Mouse (Mus musculus): ENCODE results near the gene Lcmt1. TPM values are rescaled to one million over a fixed set of nuclear protein-coding genes. Genes with fewer than 3 reads are reported as not detected.

Lcmt1 gene
- 16.5 TPM for total RNA-seq (2023)

GRCm38 (mm10) chr7:123369759-123370481 is at the start of gene Lcmt1, which contains the start of gene Arhgap17:
Gene Lcmt1, plus strand, starts transcription at chr7:123369784.
Gene Arhgap17, minus strand, starts transcription at chr7:123369915.

DNA sequence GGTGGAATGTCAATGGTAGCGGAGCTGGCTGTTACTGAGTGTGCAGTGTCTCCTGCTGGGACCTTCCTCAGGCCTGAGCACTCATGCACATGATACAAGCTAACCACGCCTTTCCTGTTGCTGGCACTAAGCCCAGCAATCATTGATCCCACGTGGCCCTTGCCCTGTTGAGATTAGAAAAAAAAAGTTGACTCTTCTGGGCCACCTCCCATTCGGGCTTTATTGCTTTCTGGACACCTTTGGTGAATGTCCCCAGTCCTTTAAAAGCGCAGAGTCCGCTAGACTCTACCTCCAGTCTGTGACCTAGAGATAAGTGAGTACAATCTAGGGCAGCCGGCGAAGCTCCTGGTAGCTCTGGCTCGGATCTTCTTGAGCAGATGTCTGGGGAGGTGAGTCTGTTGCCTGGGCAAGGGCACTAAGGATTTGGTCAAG is 92.5 kb downstream of the Lcmt1 start, which contains the start of gene Aqp8:
Gene Aqp8, plus strand, starts transcription at position 222 of the 432 bp plus-strand sequence.

Other genes starting within 250 kb of the Lcmt1 start
- gene Tnrc6a, start 245.9 kb upstream of the Lcmt1 start, total RNA-seq (2023), result 98.3 TPM
- 0.47 TPM for gene Slc5a11, start 155.0 kb upstream of the Lcmt1 start, total RNA-seq (2023)
- 90.0 TPM for gene Arhgap17, start 131 bp downstream of the Lcmt1 start, total RNA-seq (2023)
- gene Aqp8, start 92.5 kb downstream of the Lcmt1 start, total RNA-seq (2023), result not detected
- 0.09 TPM for gene Zkscan2, start 130.7 kb downstream of the Lcmt1 start, total RNA-seq (2023)